Mouse (Mus musculus): Measurements from ENCODE around the gene Wfikkn1. TPM values are rescaled to one million over a fixed set of nuclear protein-coding genes. Genes with fewer than 3 reads are reported as not detected.

The Wfikkn1 gene
- 0.39 and 0.55 TPM in 2 replicates for polyA plus RNA-seq (2015; fragmentation: Nextera tagmentation; extraction: Ambion mirVana)

- no peak within 1 kb of the TSS for H3K4me3 ChIP-seq (replicated peaks)
- peaks cover 31% of the 10 kb centered on the region for H3K4me1 ChIP-seq
- ATAC-seq (ENCODE audit: insufficient read depth, low FRiP score, low read depth) = no peak
- no peak within 1 kb of the TSS for H3K27ac ChIP-seq
- H3K4me2 ChIP-seq = no peak within 1 kb of the TSS
- no peaks in the 10 kb centered on the region for H3K9me3 ChIP-seq
- H3K36me3 ChIP-seq = peaks cover 17% of the 10 kb centered on the region
- 40% methylated on average over 5 of the region's 5 CpGs for WGBS
- H3K9ac ChIP-seq = no peak within 1 kb of the TSS
- H3K27me3 ChIP-seq (replicated peaks) = no peaks in the 10 kb centered on the region
Measured at GRCm38 (mm10) chr17:25880196-25880910, at the start of gene Wfikkn1. Gene Wfikkn1 (minus strand): TSS chr17:25880858.

GRCm38 (mm10) chr17:25925348-25925747 lies 44.7 kb upstream of the Wfikkn1 start:
- no peak overlapping the region for H3K9ac ChIP-seq
- no peaks in the 10 kb centered on the region for H3K27me3 ChIP-seq (replicated peaks)
- peaks cover 29% of the 10 kb centered on the region for H3K36me3 ChIP-seq
- no peaks in the 10 kb centered on the region for H3K9me3 ChIP-seq
- H3K4me3 ChIP-seq (replicated peaks) = no peak overlapping the region
- WGBS = 61% methylated on average over 2 of the region's 2 CpGs
- no peak overlapping the region for H3K27ac ChIP-seq
- no peak for ATAC-seq (ENCODE audit: insufficient read depth, low FRiP score, low read depth)
- H3K4me1 ChIP-seq = peaks cover 5% of the 10 kb centered on the region; the same call in 1 of the 2 replicates
- H3K4me2 ChIP-seq = no peak overlapping the region

GRCm38 (mm10) chr17:25922120-25922519 lies 41.5 kb upstream of the Wfikkn1 start:
- H3K9ac ChIP-seq = no peak overlapping the region
- H3K4me3 ChIP-seq (replicated peaks) = no peak overlapping the region
- no peak for ATAC-seq (ENCODE audit: insufficient read depth, low FRiP score, low read depth)
- H3K27me3 ChIP-seq (replicated peaks) = no peaks in the 10 kb centered on the region
- no peak overlapping the region for H3K27ac ChIP-seq
- peaks cover 7% of the 10 kb centered on the region for H3K36me3 ChIP-seq
- H3K9me3 ChIP-seq = no peaks in the 10 kb centered on the region
- WGBS = 79% methylated on average over 5 of the region's 5 CpGs
- no peak overlapping the region for H3K4me2 ChIP-seq
- peaks cover 19% of the 10 kb centered on the region for H3K4me1 ChIP-seq

GRCm38 (mm10) chr17:25919786-25920642 lies 39.4 kb upstream of the Wfikkn1 start:
- Histone ChIP-seq H3K4me1 (peaks cover 19% of the 10 kb centered on the region), H3K27ac (peak overlapping the region; percentile 98), H3K36me3 (no peaks in the 10 kb centered on the region), H3K4me2 (peak overlapping the region; percentile 83), H3K9me3 (no peaks in the 10 kb centered on the region), H3K4me3 (replicated peaks) (peak overlapping the region; percentile 92), H3K9ac (peak overlapping the region; percentile 74; the same call in 1 of the 2 replicates), H3K27me3 (replicated peaks) (no peaks in the 10 kb centered on the region)
- under 1% methylated on average over 35 of the region's 40 CpGs for WGBS
- peak; percentile 96 for ATAC-seq (ENCODE audit: insufficient read depth, low FRiP score, low read depth)

GRCm38 (mm10) chr17:25919144-25919785 lies 38.6 kb upstream of the Wfikkn1 start, which contains the start of gene Rab40c:
Gene Rab40c (minus strand): TSS chr17:25919727.
- H3K36me3 ChIP-seq = no peaks in the 10 kb centered on the region
- H3K4me1 ChIP-seq = peaks cover 19% of the 10 kb centered on the region
- peak within 1 kb of the TSS; percentile 88 for H3K9ac ChIP-seq
- peak within 1 kb of the TSS; percentile 98 for H3K27ac ChIP-seq
- no peaks in the 10 kb centered on the region for H3K9me3 ChIP-seq
- H3K27me3 ChIP-seq (replicated peaks) = no peaks in the 10 kb centered on the region
- WGBS = under 1% methylated on average over 55 of the region's 78 CpGs
- no peak for ATAC-seq (ENCODE audit: insufficient read depth, low FRiP score, low read depth)
- peak within 1 kb of the TSS; percentile 83 for H3K4me2 ChIP-seq
- H3K4me3 ChIP-seq (replicated peaks) = peak within 1 kb of the TSS; percentile 92

- ATAC-seq (ENCODE audit: insufficient read depth, low FRiP score, low read depth) = no peak
- Histone ChIP-seq H3K4me3 (replicated peaks) (peak overlapping the region; percentile 92), H3K9me3 (no peaks in the 10 kb centered on the region), H3K4me1 (peaks cover 23% of the 10 kb centered on the region), H3K4me2 (peak overlapping the region; percentile 79), H3K27ac (peak overlapping the region; percentile 82; the same call in 1 of the 2 replicates), H3K27me3 (replicated peaks) (no peaks in the 10 kb centered on the region), H3K9ac (peak overlapping the region; percentile 88; the same call in 1 of the 2 replicates), H3K36me3 (no peaks in the 10 kb centered on the region)
- WGBS = 74% methylated on average over 9 of the region's 9 CpGs
Measured at GRCm38 (mm10) chr17:25918037-25918750, 37.5 kb upstream of the Wfikkn1 start.

GRCm38 (mm10) chr17:25916931-25917647 lies 36.4 kb upstream of the Wfikkn1 start:
- no peak overlapping the region for H3K4me3 ChIP-seq (replicated peaks)
- 66% methylated on average over 8 of the region's 8 CpGs for WGBS
- no peaks in the 10 kb centered on the region for H3K9me3 ChIP-seq
- 0 out of 2 replicates have a peak, but pooled peaks cover 1% of the 10 kb centered on the region for H3K36me3 ChIP-seq
- peaks cover 23% of the 10 kb centered on the region for H3K4me1 ChIP-seq
- no peak overlapping the region for H3K9ac ChIP-seq
- H3K27ac ChIP-seq = peak overlapping the region; percentile 59
- no peaks in the 10 kb centered on the region for H3K27me3 ChIP-seq (replicated peaks)
- ATAC-seq (ENCODE audit: insufficient read depth, low FRiP score, low read depth) = no peak
- no peak overlapping the region; the same call in 1 of the 2 replicates for H3K4me2 ChIP-seq

- WGBS = 74% methylated on average over 4 of the region's 4 CpGs
Measured at GRCm38 (mm10) chr17:25914295-25914694, 33.6 kb upstream of the Wfikkn1 start.

GRCm38 (mm10) chr17:25913877-25914275 lies 33.2 kb upstream of the Wfikkn1 start:
- H3K9ac ChIP-seq = no peak overlapping the region
- H3K4me1 ChIP-seq = peaks cover 18% of the 10 kb centered on the region
- H3K36me3 ChIP-seq = 0 out of 2 replicates have a peak, but pooled peaks cover 6% of the 10 kb centered on the region
- H3K4me2 ChIP-seq = no peak overlapping the region
- H3K27me3 ChIP-seq (replicated peaks) = no peaks in the 10 kb centered on the region
- ATAC-seq (ENCODE audit: insufficient read depth, low FRiP score, low read depth) = no peak
- H3K9me3 ChIP-seq = no peaks in the 10 kb centered on the region
- WGBS = 65% methylated on average over 1 of the region's 1 CpGs
- no peak overlapping the region for H3K27ac ChIP-seq
- H3K4me3 ChIP-seq (replicated peaks) = no peak overlapping the region

More at GRCm38 (mm10) chr17:25914295-25914694, 33.6 kb upstream of the Wfikkn1 start:
- no peak overlapping the region for H3K4me3 ChIP-seq (replicated peaks)
- no peak for ATAC-seq (ENCODE audit: insufficient read depth, low FRiP score, low read depth)
- H3K4me1 ChIP-seq = peaks cover 18% of the 10 kb centered on the region
- H3K9me3 ChIP-seq = no peaks in the 10 kb centered on the region
- no peaks in the 10 kb centered on the region for H3K27me3 ChIP-seq (replicated peaks)
- no peak overlapping the region for H3K9ac ChIP-seq
- H3K4me2 ChIP-seq = no peak overlapping the region
- 0 out of 2 replicates have a peak, but pooled peaks cover 6% of the 10 kb centered on the region for H3K36me3 ChIP-seq
- H3K27ac ChIP-seq = no peak overlapping the region

- Histone ChIP-seq H3K27me3 (replicated peaks) (no peaks in the 10 kb centered on the region), H3K9ac (no peak overlapping the region), H3K4me3 (replicated peaks) (no peak overlapping the region), H3K27ac (no peak overlapping the region), H3K9me3 (no peaks in the 10 kb centered on the region), H3K4me2 (no peak overlapping the region), H3K36me3 (0 out of 2 replicates have a peak, but pooled peaks cover 6% of the 10 kb centered on the region), H3K4me1 (peaks cover 13% of the 10 kb centered on the region)
- 76% methylated on average over 14 of the region's 14 CpGs for WGBS
- no peak for ATAC-seq (ENCODE audit: insufficient read depth, low FRiP score, low read depth)
Measured at GRCm38 (mm10) chr17:25913186-25913876, 32.7 kb upstream of the Wfikkn1 start.

All from stomach, embryonic 15.5 days (tissue).